Mouse (Mus musculus): ENCODE data around the gene Tmem117.

DNA sequence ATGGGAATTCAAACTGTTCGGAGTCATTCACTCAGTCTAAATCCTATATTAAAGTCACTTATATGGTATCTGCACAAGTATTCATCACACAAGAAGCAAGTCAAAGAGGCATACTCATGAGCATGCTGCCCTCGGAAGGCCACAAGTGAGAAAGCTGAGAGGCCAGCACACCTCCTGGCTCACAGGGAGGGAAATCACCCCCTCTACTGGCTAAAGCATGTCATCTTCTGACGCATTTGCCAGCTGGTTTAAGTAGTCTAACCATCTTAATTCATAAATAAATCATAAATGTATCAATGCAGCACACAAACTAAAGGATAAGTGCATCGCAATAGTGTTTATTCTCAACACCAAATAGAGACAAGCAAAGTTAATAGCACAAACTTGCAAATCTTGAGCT, 44.3 kb upstream of the Tmem117 start:
- TF ChIP-seq GATA1 (IDR thresholded peaks at IDR 0.05; ENCODE audit: borderline replicate concordance, low read length) (no peak), CTCF (IDR thresholded peaks at IDR 0.05; ENCODE audit: low read depth, low read length) (no peak)
